Mouse (Mus musculus): ENCODE measurements at regions not wholly inside any gene's neighbourhood (a gene's known extent, or its start where the extent isn't known, plus 50 kb on each side); places are given as distances from the start of the nearest gene placed in this dataset.

GRCm38 (mm10) chr14:33797551-33798303, 125.7 kb upstream of the Gdf10 start:
- DNase-seq: peak; percentile 90

GRCm38 (mm10) chr14:33804321-33804720, 119.1 kb upstream of the Gdf10 start:
- DNase-seq: peak; percentile 99

- DNase-seq: peak; percentile 96
These were observed 118.7 kb upstream of the Gdf10 start for GRCm38 (mm10) chr14:33804721-33805120.

- DNase-seq: peak; percentile 73
These were observed 116.2 kb upstream of the Gdf10 start for GRCm38 (mm10) chr14:33807196-33807595.

- peak; percentile 99 for DNase-seq
These were observed 114.7 kb upstream of the Gdf10 start for GRCm38 (mm10) chr14:33808593-33809265.

GRCm38 (mm10) chr14:33810584-33810983, 112.8 kb upstream of the Gdf10 start:
- DNase-seq: peak; percentile 61

GRCm38 (mm10) chr14:33811241-33811640, 112.1 kb upstream of the Gdf10 start:
- peak; percentile 65 for DNase-seq

GRCm38 (mm10) chr14:33812266-33812665, 111.1 kb upstream of the Gdf10 start:
- DNase-seq: no peak

- DNase-seq: no peak
These were observed 110.6 kb upstream of the Gdf10 start for GRCm38 (mm10) chr14:33812772-33813171.

GRCm38 (mm10) chr14:33813274-33813673, 110.1 kb upstream of the Gdf10 start:
- DNase-seq: no peak

GRCm38 (mm10) chr14:33814107-33814506, 109.3 kb upstream of the Gdf10 start:
- no peak for DNase-seq

- peak; percentile 92 for DNase-seq
These were observed 108.8 kb upstream of the Gdf10 start for GRCm38 (mm10) chr14:33814599-33814998.

- peak; percentile 93 for DNase-seq
These were observed 102.7 kb upstream of the Gdf10 start for GRCm38 (mm10) chr14:33820541-33821260.

- no peak for DNase-seq
These were observed 102.0 kb upstream of the Gdf10 start for GRCm38 (mm10) chr14:33821436-33821835.

GRCm38 (mm10) chr14:33824421-33824874, 98.9 kb upstream of the Gdf10 start:
- DNase-seq: peak; percentile 94

GRCm38 (mm10) chr14:33826003-33826644, 97.3 kb upstream of the Gdf10 start:
- no peak for DNase-seq

GRCm38 (mm10) chr14:33832650-33833319, 90.6 kb upstream of the Gdf10 start:
- DNase-seq: no peak

- no peak for DNase-seq
These were observed 87.0 kb upstream of the Gdf10 start for GRCm38 (mm10) chr14:33836341-33836740.

- DNase-seq: peak; percentile 97
These were observed 81.6 kb upstream of the Gdf10 start for GRCm38 (mm10) chr14:33841821-33842220.

- DNase-seq: peak; percentile 12
These were observed 69.9 kb upstream of the Gdf10 start for GRCm38 (mm10) chr14:33853499-33853898.

GRCm38 (mm10) chr14:33854181-33854580, 69.2 kb upstream of the Gdf10 start:
- DNase-seq: peak; percentile 88

GRCm38 (mm10) chr14:33856992-33857391, 66.4 kb upstream of the Gdf10 start:
- DNase-seq: no peak
